In the genomic region with DNA sequence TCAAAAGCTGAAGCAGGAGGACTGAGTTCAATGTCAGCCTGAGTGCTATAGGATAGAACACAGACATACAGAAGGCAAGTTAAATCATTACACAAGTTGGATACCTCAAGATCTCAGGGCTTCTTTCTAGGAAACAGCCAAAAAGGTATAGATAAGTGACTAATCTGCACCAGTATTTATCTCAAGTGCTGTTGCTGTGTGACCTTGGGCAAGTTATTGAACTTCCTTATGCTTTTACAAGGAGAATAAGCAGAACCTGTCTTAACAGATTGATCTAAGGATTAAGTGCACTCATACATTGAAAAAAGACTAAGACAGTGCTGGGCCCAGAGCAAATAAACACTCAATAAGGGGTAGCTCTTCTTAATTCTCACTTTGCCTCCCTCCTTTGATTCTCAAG, we compare ENCODE assay signal across 16 mouse cellular contexts.
"Had no signal": no experiment of that assay in that cellular context is flagged by ENCODE, and none has a peak within 500 bp of the region (broad histone marks: within the 10 kb centered on the region; RNA-seq: fewer than 3 reads in every experiment).

No protein-coding gene starts in this region.

- DNase-seq: retina, postnatal 1 day; right cerebral cortex, adult 18-20 months; right cerebral cortex, postnatal 14 days; right cerebral cortex, postnatal 25 days; right cerebral cortex, postnatal 4 days; spleen, adult 18-20 months; thymus, adult 18-20 months; thymus, adult 2 months; thymus, postnatal 14 days; thymus, postnatal 25 days; thymus, postnatal 4 days had no signal

- H3K4me1 ChIP-seq: neural tube, embryonic 12.5 days; neural tube, embryonic 13.5 days; stomach, embryonic 15.5 days had no signal

- H3K27ac ChIP-seq: neural tube, embryonic 12.5 days; neural tube, embryonic 13.5 days; neural tube, embryonic 15.5 days; stomach, embryonic 15.5 days; stomach, postnatal 0 days had no signal

- H3K27me3 ChIP-seq: neural tube, embryonic 12.5 days; neural tube, embryonic 13.5 days; neural tube, embryonic 15.5 days; stomach, embryonic 15.5 days had no signal

- H3K36me3 ChIP-seq: neural tube, embryonic 12.5 days; neural tube, embryonic 13.5 days; neural tube, embryonic 15.5 days; stomach, embryonic 15.5 days had no signal

- H3K4me3 ChIP-seq: neural tube, embryonic 12.5 days; neural tube, embryonic 13.5 days; neural tube, embryonic 15.5 days; stomach, embryonic 15.5 days had no signal

- H3K9me3 ChIP-seq: neural tube, embryonic 12.5 days; neural tube, embryonic 13.5 days; neural tube, embryonic 15.5 days; stomach, embryonic 15.5 days had no signal

- H3K9ac ChIP-seq: neural tube, embryonic 12.5 days; neural tube, embryonic 13.5 days; neural tube, embryonic 15.5 days; stomach, embryonic 15.5 days had no signal
